Mouse (Mus musculus): ENCODE measurements around the gene Pidd1.

DNA sequence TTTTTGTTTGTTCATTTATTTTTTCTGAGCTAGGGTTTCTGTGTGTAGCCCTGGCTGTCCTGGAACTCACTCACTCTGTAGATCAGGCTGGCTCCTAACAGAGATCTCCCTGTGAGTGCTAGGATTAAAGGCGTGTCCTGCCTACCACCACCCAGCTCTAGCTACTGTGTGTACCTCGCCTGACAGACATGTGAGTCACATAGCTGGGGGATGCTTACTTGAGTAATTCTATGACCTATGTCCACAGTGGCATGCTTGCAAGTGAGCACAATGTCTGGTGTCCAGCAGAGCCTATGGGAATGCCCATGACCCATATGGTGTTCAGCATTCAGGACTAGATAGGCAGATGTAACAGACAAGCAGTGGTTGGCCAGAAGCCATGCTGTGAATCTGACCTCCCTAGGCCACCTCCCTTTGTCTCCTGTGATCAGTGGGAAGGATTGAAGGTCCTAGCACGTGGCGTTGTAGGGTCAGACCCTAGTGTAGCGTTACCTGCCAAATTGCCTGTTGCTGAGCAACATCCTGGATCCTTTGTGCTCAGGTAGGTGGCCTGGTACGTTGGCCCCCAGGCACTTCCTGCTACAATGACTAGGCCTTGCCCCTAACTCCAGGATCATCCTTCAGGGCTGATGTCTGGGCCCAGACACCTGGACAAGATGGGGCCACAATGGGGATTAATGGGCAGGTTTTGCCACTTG is 27.5 kb downstream of the Pidd1 start:
- TF ChIP-seq CTCF (IDR thresholded peaks at IDR 0.05; ENCODE audit: control insufficient read depth, insufficient read depth, low read length), result no peak
- TF ChIP-seq POLR2A (IDR thresholded peaks at IDR 0.05; ENCODE audit: borderline replicate concordance, control insufficient read depth, low read depth, low read length), result no peak

Measured in bone marrow, adult 2 months (tissue).